Mouse (Mus musculus): ENCODE measurements at regions not wholly inside any gene's neighbourhood (a gene's known extent, or its start where the extent isn't known, plus 50 kb on each side); places are given as distances from the start of the nearest gene placed in this dataset.
A peak's percentile ranks its signal among the peaks of the same experiment; 100 is the strongest.

DNA sequence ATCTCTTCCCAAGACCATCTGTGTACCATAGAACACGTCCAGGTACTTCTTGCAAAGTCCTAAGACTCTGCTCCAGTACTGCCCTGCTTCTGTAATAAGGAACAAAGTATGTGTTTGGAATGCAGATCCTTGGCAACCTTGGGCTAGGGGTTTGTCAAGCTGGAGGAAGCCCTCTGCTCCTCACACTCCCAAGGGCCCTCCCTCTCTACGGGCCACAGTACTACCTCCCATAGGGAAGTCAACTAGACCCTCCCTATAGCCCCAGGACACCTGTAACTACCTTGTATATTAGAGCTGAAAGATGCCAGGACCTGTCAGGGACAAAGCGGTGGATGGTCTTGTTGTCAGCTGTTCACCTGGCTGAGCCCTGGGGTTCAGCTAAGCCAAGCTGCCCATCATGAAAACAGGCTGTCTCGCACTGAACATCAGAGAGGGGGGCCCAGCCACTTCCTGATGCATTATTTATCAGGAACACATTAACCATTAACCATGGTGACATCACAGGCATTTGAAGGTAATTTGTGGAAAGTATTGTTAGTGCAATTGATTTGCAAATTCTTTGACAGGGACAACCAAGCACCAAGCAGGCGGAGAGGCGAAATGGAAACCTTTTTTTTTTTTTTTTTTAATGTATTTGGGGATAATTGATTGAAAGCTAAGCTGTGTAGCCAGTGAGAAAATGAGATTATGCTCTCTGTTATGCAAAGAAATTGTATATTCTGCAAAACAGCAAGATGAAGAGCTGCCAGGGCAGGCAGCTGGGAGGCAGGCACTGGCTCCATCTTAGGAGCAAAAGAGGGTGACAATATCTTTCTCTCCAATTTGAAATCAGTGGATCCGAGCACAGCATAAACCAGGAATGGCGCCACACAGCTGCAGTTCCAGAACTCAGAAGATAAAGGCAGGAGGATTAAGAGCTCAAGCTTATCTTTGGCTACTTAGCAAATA, 110.5 kb upstream of the Hs6st1 start:
- DNase-seq (ENCODE audit: low read depth, low spot score): no peak
- Histone ChIP-seq H3K4me3 (ENCODE audit: insufficient read depth in 1 of 2, low read depth in 1 of 2, low read length in 2 of 2, poor library complexity in 1 of 2, severe bottlenecking in 1 of 2) (no peak overlapping the region), H3K9ac (ENCODE audit: insufficient read depth, low read depth, low read length, poor library complexity, severe bottlenecking) (no peak overlapping the region), H3K36me3 (ENCODE audit: control insufficient read depth, insufficient read depth, low read length, poor library complexity, severe bottlenecking) (no peaks in the 10 kb centered on the region), H3K4me1 (ENCODE audit: control insufficient read depth in 2 of 2, insufficient read depth in 2 of 2, low read length in 2 of 2, poor library complexity in 1 of 2) (peaks cover 0 to 1% of the 10 kb centered on the region in 2 experiments; a peak in 2 of 4 replicates), H3K27ac (ENCODE audit: insufficient read depth, low read depth, low read length, poor library complexity, severe bottlenecking) (no peak overlapping the region), H3K9me3 (ENCODE audit: control insufficient read depth, insufficient read depth, low read depth, low read length) (no peaks in the 10 kb centered on the region)
- in situ Hi-C loops (cut with MboI; ENCODE audit: low sequenced_read_pairs in 2 of 2, unreplicated experiment in 2 of 2): no loop called here
- TF ChIP-seq HCFC1 (IDR thresholded peaks at IDR 0.05; ENCODE audit: borderline replicate concordance, insufficient read depth, low read length) (no peak), ZC3H11A (IDR thresholded peaks at IDR 0.05; ENCODE audit: borderline replicate concordance, low read depth, low read length) (no peak), CHD2 (IDR thresholded peaks at IDR 0.05; ENCODE audit: low read depth, low read length) (no peak), MAFK (IDR thresholded peaks at IDR 0.05; ENCODE audit: insufficient read depth, low read depth, low read length) (no peak), ZNF384 (IDR thresholded peaks at IDR 0.05; ENCODE audit: low read depth, low read length) (no peak)

GRCm38 (mm10) chr1:35959729-35960128, 108.5 kb upstream of the Hs6st1 start:
- in situ Hi-C loops (cut with MboI; ENCODE audit: low sequenced_read_pairs in 2 of 2, unreplicated experiment in 2 of 2): no loop called here
- no peak for DNase-seq (ENCODE audit: low read depth, low spot score)
- no peak overlapping the region for H3K27ac ChIP-seq (ENCODE audit: insufficient read depth, low read depth, low read length, poor library complexity, severe bottlenecking)
- H3K9ac ChIP-seq (ENCODE audit: insufficient read depth, low read depth, low read length, poor library complexity, severe bottlenecking): no peak overlapping the region
- peaks cover 0 to 1% of the 10 kb centered on the region in 2 experiments; a peak in 2 of 4 replicates for H3K4me1 ChIP-seq (ENCODE audit: control insufficient read depth in 2 of 2, insufficient read depth in 2 of 2, low read length in 2 of 2, poor library complexity in 1 of 2)
- H3K4me3 ChIP-seq (ENCODE audit: insufficient read depth in 1 of 2, low read depth in 1 of 2, low read length in 2 of 2, poor library complexity in 1 of 2, severe bottlenecking in 1 of 2): no peak overlapping the region
- no peaks in the 10 kb centered on the region for H3K9me3 ChIP-seq (ENCODE audit: control insufficient read depth, insufficient read depth, low read depth, low read length)
- no peaks in the 10 kb centered on the region for H3K36me3 ChIP-seq (ENCODE audit: control insufficient read depth, insufficient read depth, low read length, poor library complexity, severe bottlenecking)
- TF ChIP-seq ZNF384 (IDR thresholded peaks at IDR 0.05; ENCODE audit: low read depth, low read length) (no peak), ZC3H11A (IDR thresholded peaks at IDR 0.05; ENCODE audit: borderline replicate concordance, low read depth, low read length) (no peak), HCFC1 (IDR thresholded peaks at IDR 0.05; ENCODE audit: borderline replicate concordance, insufficient read depth, low read length) (no peak), MAFK (IDR thresholded peaks at IDR 0.05; ENCODE audit: insufficient read depth, low read depth, low read length) (no peak), CHD2 (IDR thresholded peaks at IDR 0.05; ENCODE audit: low read depth, low read length) (no peak)

GRCm38 (mm10) chr1:35960844-35961243, 107.4 kb upstream of the Hs6st1 start:
- in situ Hi-C loops (cut with MboI; ENCODE audit: low sequenced_read_pairs in 2 of 2, unreplicated experiment in 2 of 2): no loop called here
- Histone ChIP-seq H3K9me3 (ENCODE audit: control insufficient read depth, insufficient read depth, low read depth, low read length) (no peaks in the 10 kb centered on the region), H3K27ac (ENCODE audit: insufficient read depth, low read depth, low read length, poor library complexity, severe bottlenecking) (no peak overlapping the region), H3K9ac (ENCODE audit: insufficient read depth, low read depth, low read length, poor library complexity, severe bottlenecking) (no peak overlapping the region), H3K4me1 (ENCODE audit: control insufficient read depth in 2 of 2, insufficient read depth in 2 of 2, low read length in 2 of 2, poor library complexity in 1 of 2) (peaks cover 0 to 1% of the 10 kb centered on the region in 2 experiments; a peak in 2 of 4 replicates), H3K4me3 (ENCODE audit: insufficient read depth in 1 of 2, low read depth in 1 of 2, low read length in 2 of 2, poor library complexity in 1 of 2, severe bottlenecking in 1 of 2) (no peak overlapping the region), H3K36me3 (ENCODE audit: control insufficient read depth, insufficient read depth, low read length, poor library complexity, severe bottlenecking) (no peaks in the 10 kb centered on the region)
- TF ChIP-seq HCFC1 (IDR thresholded peaks at IDR 0.05; ENCODE audit: borderline replicate concordance, insufficient read depth, low read length) (no peak), CHD2 (IDR thresholded peaks at IDR 0.05; ENCODE audit: low read depth, low read length) (no peak)
- no peak for DNase-seq (ENCODE audit: low read depth, low spot score)

GRCm38 (mm10) chr1:35961923-35962322, 106.3 kb upstream of the Hs6st1 start:
- H3K36me3 ChIP-seq (ENCODE audit: control insufficient read depth, insufficient read depth, low read length, poor library complexity, severe bottlenecking): no peaks in the 10 kb centered on the region
- DNase-seq (ENCODE audit: low read depth, low spot score): peak; percentile 45
- peaks cover 0 to 1% of the 10 kb centered on the region in 2 experiments; a peak in 2 of 4 replicates for H3K4me1 ChIP-seq (ENCODE audit: control insufficient read depth in 2 of 2, insufficient read depth in 2 of 2, low read length in 2 of 2, poor library complexity in 1 of 2)
- H3K27ac ChIP-seq (ENCODE audit: insufficient read depth, low read depth, low read length, poor library complexity, severe bottlenecking): no peak overlapping the region
- no peak for TF ChIP-seq ZNF384 (IDR thresholded peaks at IDR 0.05; ENCODE audit: low read depth, low read length)
- TF ChIP-seq CHD2 (IDR thresholded peaks at IDR 0.05; ENCODE audit: low read depth, low read length): no peak
- TF ChIP-seq ZC3H11A (IDR thresholded peaks at IDR 0.05; ENCODE audit: borderline replicate concordance, low read depth, low read length): no peak
- no peak for TF ChIP-seq HCFC1 (IDR thresholded peaks at IDR 0.05; ENCODE audit: borderline replicate concordance, insufficient read depth, low read length)
- TF ChIP-seq MAFK (IDR thresholded peaks at IDR 0.05; ENCODE audit: insufficient read depth, low read depth, low read length): no peak
- no peak overlapping the region for H3K4me3 ChIP-seq (ENCODE audit: insufficient read depth in 1 of 2, low read depth in 1 of 2, low read length in 2 of 2, poor library complexity in 1 of 2, severe bottlenecking in 1 of 2)
- no peaks in the 10 kb centered on the region for H3K9me3 ChIP-seq (ENCODE audit: control insufficient read depth, insufficient read depth, low read depth, low read length)
- no peak overlapping the region for H3K9ac ChIP-seq (ENCODE audit: insufficient read depth, low read depth, low read length, poor library complexity, severe bottlenecking)
- in situ Hi-C loops (cut with MboI; ENCODE audit: low sequenced_read_pairs in 2 of 2, unreplicated experiment in 2 of 2): no loop called here
